Mouse (Mus musculus): Measurements from ENCODE around the gene Dcaf1. TPM values are rescaled to one million over a fixed set of nuclear protein-coding genes. Genes with fewer than 3 reads are reported as not detected.

Dcaf1 gene
- polyA plus RNA-seq, 1 experiment from 2014 or later: 28.6 TPM

- no peaks in the 10 kb centered on the region for H3K9me3 ChIP-seq (ENCODE audit: control insufficient read depth, low read length)
- peaks cover 45% of the 10 kb centered on the region for H3K4me1 ChIP-seq (ENCODE audit: control insufficient read depth, insufficient read depth, low read length)
- H3K36me3 ChIP-seq (ENCODE audit: control insufficient read depth, insufficient read depth, low read length): peaks cover 28% of the 10 kb centered on the region
- no peaks in the 10 kb centered on the region for H3K27me3 ChIP-seq (ENCODE audit: control insufficient read depth, insufficient read depth, low read length)
- 26% methylated on average over 44 of the region's 44 CpGs for WGBS
- peak overlapping the region; percentile 99 for H3K9ac ChIP-seq (ENCODE audit: low read length)
- peak overlapping the region; percentile 100 for H3K4me2 ChIP-seq
- DNase-seq (ENCODE audit: low spot score, missing footprints) (peak; percentile 91), ATAC-seq (ENCODE audit: low FRiP score) (no peak)
- peak overlapping the region; percentile 98 for H3K4me3 ChIP-seq (ENCODE audit: low read depth, low read length)
- H3K27ac ChIP-seq (ENCODE audit: low read depth, low read length): no peak overlapping the region
Measured at GRCm38 (mm10) chr9:106884996-106885900, 63.6 kb downstream of the Dcaf1 start.

- H3K36me3 ChIP-seq (ENCODE audit: control insufficient read depth, insufficient read depth, low read length): peaks cover 29% of the 10 kb centered on the region
- H3K9ac ChIP-seq (ENCODE audit: low read length): peak overlapping the region; percentile 99
- H3K4me2 ChIP-seq: peak overlapping the region; percentile 100
- no peaks in the 10 kb centered on the region for H3K9me3 ChIP-seq (ENCODE audit: control insufficient read depth, low read length)
- ATAC-seq (ENCODE audit: low FRiP score) (peak; percentile 8; the same call in 1 of the 2 replicates), DNase-seq (ENCODE audit: low spot score, missing footprints) (peak; percentile 94)
- H3K27me3 ChIP-seq (ENCODE audit: control insufficient read depth, insufficient read depth, low read length): no peaks in the 10 kb centered on the region
- WGBS: under 1% methylated on average over 79 of the region's 107 CpGs
- peak overlapping the region; percentile 84 for H3K27ac ChIP-seq (ENCODE audit: low read depth, low read length)
- H3K4me3 ChIP-seq (ENCODE audit: low read depth, low read length): peak overlapping the region; percentile 98
- H3K4me1 ChIP-seq (ENCODE audit: control insufficient read depth, insufficient read depth, low read length): peaks cover 54% of the 10 kb centered on the region
Measured at GRCm38 (mm10) chr9:106885901-106886731, 64.4 kb downstream of the Dcaf1 start.

GRCm38 (mm10) chr9:106886828-106887702 is 65.4 kb downstream of the Dcaf1 start, which contains the start of gene Rbm15b:
Rbm15b (minus strand) TSS chr9:106887428.
- H3K9ac ChIP-seq (ENCODE audit: low read length): peak within 1 kb of the TSS; percentile 99
- DNase-seq (ENCODE audit: low spot score, missing footprints) (peak; percentile 100), ATAC-seq (ENCODE audit: low FRiP score) (peak; percentile 74)
- H3K36me3 ChIP-seq (ENCODE audit: control insufficient read depth, insufficient read depth, low read length): peaks cover 25% of the 10 kb centered on the region
- H3K4me1 ChIP-seq (ENCODE audit: control insufficient read depth, insufficient read depth, low read length): peaks cover 49% of the 10 kb centered on the region
- no peaks in the 10 kb centered on the region for H3K27me3 ChIP-seq (ENCODE audit: control insufficient read depth, insufficient read depth, low read length)
- peak within 1 kb of the TSS; percentile 98 for H3K4me3 ChIP-seq (ENCODE audit: low read depth, low read length)
- no peaks in the 10 kb centered on the region for H3K9me3 ChIP-seq (ENCODE audit: control insufficient read depth, low read length)
- 3% methylated on average over 85 of the region's 101 CpGs for WGBS
- peak within 1 kb of the TSS; percentile 84 for H3K27ac ChIP-seq (ENCODE audit: low read depth, low read length)
- peak within 1 kb of the TSS; percentile 100 for H3K4me2 ChIP-seq

- H3K4me1 ChIP-seq (ENCODE audit: control insufficient read depth, insufficient read depth, low read length): peaks cover 43% of the 10 kb centered on the region
- H3K9me3 ChIP-seq (ENCODE audit: control insufficient read depth, low read length): no peaks in the 10 kb centered on the region
- ATAC-seq (ENCODE audit: low FRiP score) (no peak), DNase-seq (ENCODE audit: low spot score, missing footprints) (no peak)
- H3K27ac ChIP-seq (ENCODE audit: low read depth, low read length): no peak overlapping the region
- no peak overlapping the region for H3K4me2 ChIP-seq
- no peaks in the 10 kb centered on the region for H3K27me3 ChIP-seq (ENCODE audit: control insufficient read depth, insufficient read depth, low read length)
- no peak overlapping the region for H3K4me3 ChIP-seq (ENCODE audit: low read depth, low read length)
- WGBS: 98% methylated on average over 3 of the region's 3 CpGs
- H3K36me3 ChIP-seq (ENCODE audit: control insufficient read depth, insufficient read depth, low read length): peaks cover 22% of the 10 kb centered on the region
- peak overlapping the region; percentile 20; the same call in 1 of the 2 replicates for H3K9ac ChIP-seq (ENCODE audit: low read length)
Measured at GRCm38 (mm10) chr9:106888346-106888745, 66.7 kb downstream of the Dcaf1 start.

- no peak for DNase-seq (ENCODE audit: low spot score, missing footprints)
- WGBS: 88% methylated on average over 9 of the region's 9 CpGs
- Histone ChIP-seq H3K9me3 (ENCODE audit: control insufficient read depth, low read length) (no peaks in the 10 kb centered on the region), H3K4me3 (ENCODE audit: low read depth, low read length) (no peak overlapping the region), H3K36me3 (ENCODE audit: control insufficient read depth, insufficient read depth, low read length) (peaks cover 18% of the 10 kb centered on the region), H3K9ac (ENCODE audit: low read length) (no peak overlapping the region), H3K4me2 (no peak overlapping the region), H3K27ac (ENCODE audit: low read depth, low read length) (no peak overlapping the region), H3K27me3 (ENCODE audit: control insufficient read depth, insufficient read depth, low read length) (no peaks in the 10 kb centered on the region), H3K4me1 (ENCODE audit: control insufficient read depth, insufficient read depth, low read length) (peaks cover 35% of the 10 kb centered on the region)
- no peak for ATAC-seq (ENCODE audit: low FRiP score)
Measured at GRCm38 (mm10) chr9:106889321-106889720, 67.6 kb downstream of the Dcaf1 start.

GRCm38 (mm10) chr9:106890496-106891240 is 69.0 kb downstream of the Dcaf1 start:
- 74% methylated on average over 8 of the region's 8 CpGs for WGBS
- peaks cover 18% of the 10 kb centered on the region for H3K36me3 ChIP-seq (ENCODE audit: control insufficient read depth, insufficient read depth, low read length)
- peak overlapping the region; percentile 83 for H3K4me2 ChIP-seq
- peak overlapping the region; percentile 72 for H3K4me3 ChIP-seq (ENCODE audit: low read depth, low read length)
- DNase-seq (ENCODE audit: low spot score, missing footprints) (no peak), ATAC-seq (ENCODE audit: low FRiP score) (no peak)
- H3K9ac ChIP-seq (ENCODE audit: low read length): peak overlapping the region; percentile 84
- H3K27ac ChIP-seq (ENCODE audit: low read depth, low read length): no peak overlapping the region
- no peaks in the 10 kb centered on the region for H3K9me3 ChIP-seq (ENCODE audit: control insufficient read depth, low read length)
- peaks cover 22% of the 10 kb centered on the region for H3K4me1 ChIP-seq (ENCODE audit: control insufficient read depth, insufficient read depth, low read length)
- H3K27me3 ChIP-seq (ENCODE audit: control insufficient read depth, insufficient read depth, low read length): no peaks in the 10 kb centered on the region

GRCm38 (mm10) chr9:106891341-106891741 is 69.7 kb downstream of the Dcaf1 start:
- Histone ChIP-seq H3K27ac (ENCODE audit: low read depth, low read length) (peak overlapping the region; percentile 50), H3K4me3 (ENCODE audit: low read depth, low read length) (peak overlapping the region; percentile 72), H3K27me3 (ENCODE audit: control insufficient read depth, insufficient read depth, low read length) (no peaks in the 10 kb centered on the region), H3K9me3 (ENCODE audit: control insufficient read depth, low read length) (no peaks in the 10 kb centered on the region), H3K9ac (ENCODE audit: low read length) (peak overlapping the region; percentile 84), H3K36me3 (ENCODE audit: control insufficient read depth, insufficient read depth, low read length) (peaks cover 18% of the 10 kb centered on the region), H3K4me1 (ENCODE audit: control insufficient read depth, insufficient read depth, low read length) (peaks cover 22% of the 10 kb centered on the region), H3K4me2 (peak overlapping the region; percentile 83)
- ATAC-seq (ENCODE audit: low FRiP score) (no peak), DNase-seq (ENCODE audit: low spot score, missing footprints) (no peak)
- 0% methylated on average over 17 of the region's 17 CpGs for WGBS
